Mouse (Mus musculus): Measurements from ENCODE around the gene Xirp2.
"Not testable (repeated sequence)": the region's sequence is repeated elsewhere in the genome, so short reads cannot be mapped to it uniquely, and the experiment has no call there.

Gene Xirp2

GRCm38 (mm10) chr2:67445780-67446179, at the start of gene Xirp2:
Gene Xirp2 (plus strand): TSS chr2:67446002.
- ATAC-seq (ENCODE audit: low TSS enrichment), result no peak

GRCm38 (mm10) chr2:67413425-67413824, 32.4 kb upstream of the Xirp2 start, which contains the start of gene Gm21830:
Gene Gm21830 (plus strand): TSS chr2:67413725.
- ATAC-seq (ENCODE audit: low TSS enrichment), result not testable (repeated sequence)

GRCm38 (mm10) chr2:67420853-67421252, 24.9 kb upstream of the Xirp2 start:
- no peak for ATAC-seq (ENCODE audit: low TSS enrichment)

GRCm38 (mm10) chr2:67422799-67423198, 23.0 kb upstream of the Xirp2 start:
- ATAC-seq (ENCODE audit: low TSS enrichment), result no peak

GRCm38 (mm10) chr2:67433081-67433480, 12.7 kb upstream of the Xirp2 start, which contains the start of gene Gm26727:
Gene Gm26727 (minus strand): TSS chr2:67433181.
- ATAC-seq (ENCODE audit: low TSS enrichment), result no peak

- ATAC-seq (ENCODE audit: low TSS enrichment), result no peak
These were observed 7.5 kb upstream of the Xirp2 start for GRCm38 (mm10) chr2:67438309-67438708.

- ATAC-seq (ENCODE audit: low TSS enrichment), result peak; percentile 74; the same call in 1 of the 2 replicates
These were observed 970 bp downstream of the Xirp2 start for GRCm38 (mm10) chr2:67446772-67447171.

GRCm38 (mm10) chr2:67447206-67447605, 1.4 kb downstream of the Xirp2 start:
- peak; percentile 77 for ATAC-seq (ENCODE audit: low TSS enrichment)

GRCm38 (mm10) chr2:67460857-67461256, 15.1 kb downstream of the Xirp2 start:
- no peak for ATAC-seq (ENCODE audit: low TSS enrichment)

- peak; percentile 98 for ATAC-seq (ENCODE audit: low TSS enrichment)
These were observed 21.2 kb downstream of the Xirp2 start for GRCm38 (mm10) chr2:67467036-67467435.

- ATAC-seq (ENCODE audit: low TSS enrichment), result not testable (repeated sequence)
These were observed 24.2 kb downstream of the Xirp2 start for GRCm38 (mm10) chr2:67470030-67470429.

- 0 out of 2 replicates have a peak, but pooled peaks have one; percentile 59 for ATAC-seq (ENCODE audit: low TSS enrichment)
These were observed 32.0 kb downstream of the Xirp2 start for GRCm38 (mm10) chr2:67477753-67478152.

- ATAC-seq (ENCODE audit: low TSS enrichment), result no peak
These were observed 35.2 kb downstream of the Xirp2 start for GRCm38 (mm10) chr2:67481051-67481450.

- ATAC-seq (ENCODE audit: low TSS enrichment), result peak; percentile 94
These were observed 40.9 kb downstream of the Xirp2 start for GRCm38 (mm10) chr2:67486721-67487120.

GRCm38 (mm10) chr2:67487162-67487561, 41.4 kb downstream of the Xirp2 start:
- ATAC-seq (ENCODE audit: low TSS enrichment), result peak; percentile 87

GRCm38 (mm10) chr2:67488465-67489127, 42.8 kb downstream of the Xirp2 start:
- ATAC-seq (ENCODE audit: low TSS enrichment), result no peak

- no peak for ATAC-seq (ENCODE audit: low TSS enrichment)
These were observed 43.3 kb downstream of the Xirp2 start for GRCm38 (mm10) chr2:67489128-67489492.

GRCm38 (mm10) chr2:67505457-67505856, 59.7 kb downstream of the Xirp2 start:
- ATAC-seq (ENCODE audit: low TSS enrichment), result peak; percentile 92

GRCm38 (mm10) chr2:67516405-67516804, 70.6 kb downstream of the Xirp2 start:
- ATAC-seq (ENCODE audit: low TSS enrichment), result peak; percentile 91

GRCm38 (mm10) chr2:67535347-67535746, 89.5 kb downstream of the Xirp2 start:
- ATAC-seq (ENCODE audit: low TSS enrichment), result peak; percentile 89

GRCm38 (mm10) chr2:67539426-67539825, 93.6 kb downstream of the Xirp2 start:
- no peak for ATAC-seq (ENCODE audit: low TSS enrichment)

- no peak for ATAC-seq (ENCODE audit: low TSS enrichment)
These were observed 96.3 kb downstream of the Xirp2 start for GRCm38 (mm10) chr2:67541957-67542696.

- no peak for ATAC-seq (ENCODE audit: low TSS enrichment)
These were observed 98.6 kb downstream of the Xirp2 start for GRCm38 (mm10) chr2:67544426-67544825.
